Mouse (Mus musculus) cerebellum, adult 2 months (tissue): ENCODE data around the gene Ddx5.

Experiments used
- CTCF ChIP-seq: fragments of 200-500 bp; IDR thresholded peaks from 2 replicates; pipeline ENCODE4 v1.5.1; 2011; ENCODE audit warnings: low read depth, mild to moderate bottlenecking, control low read depth, low read length, moderate library complexity, borderline replicate concordance; ENCODE audit not compliant: insufficient read depth
- POLR2A ChIP-seq: fragments of 200-500 bp; IDR thresholded peaks from 2 replicates; pipeline ENCODE4 v1.6.1; 2011; ENCODE audit warnings: low read length, control low read depth, borderline replicate concordance; ENCODE audit not compliant: insufficient read depth

DNA sequence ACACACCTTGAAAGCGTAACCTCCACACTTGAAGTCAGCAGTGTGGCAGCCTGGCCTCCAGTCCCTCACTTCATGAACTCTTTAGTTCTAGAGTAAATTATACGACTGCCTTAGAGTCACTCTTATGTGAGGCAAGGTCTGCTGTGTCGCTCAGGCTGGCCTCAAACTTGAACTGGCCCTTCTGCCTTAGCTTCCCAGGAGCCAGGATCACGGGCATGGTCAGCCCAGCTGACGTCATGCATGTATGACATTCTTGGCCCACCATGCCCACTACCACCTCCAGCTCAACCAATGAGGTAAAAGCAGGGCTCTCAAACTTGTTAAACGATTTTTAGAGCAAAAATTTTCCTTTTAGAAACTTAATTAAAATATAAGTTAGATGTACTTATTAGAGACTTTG is 32.4 kb upstream of the Ddx5 start:
- TF ChIP-seq POLR2A = no peak
- TF ChIP-seq CTCF = no peak
